In the genomic region with DNA sequence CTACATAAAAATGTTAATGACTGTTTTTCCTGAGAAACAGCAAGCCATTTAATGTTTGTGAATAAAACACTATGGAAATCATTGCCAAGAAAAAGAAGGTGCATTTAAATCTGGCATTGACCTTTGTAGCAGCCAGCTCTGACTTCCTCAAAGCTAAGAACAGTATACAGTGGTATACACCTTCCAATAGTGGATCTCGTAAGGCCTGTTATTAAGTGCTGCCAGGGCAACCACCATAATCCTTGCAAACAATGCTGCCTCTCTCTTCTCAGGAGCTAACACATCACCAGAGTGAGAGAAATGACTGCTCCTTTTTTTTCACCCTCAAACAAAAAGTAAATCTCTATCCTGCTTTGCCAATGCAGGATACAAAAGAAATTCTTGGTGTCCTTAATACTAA, we compare ENCODE assay signal across 25 mouse cellular contexts.
"Had no signal": no experiment of that assay in that cellular context is flagged by ENCODE, and none has a peak within 500 bp of the region (broad histone marks: within the 10 kb centered on the region; RNA-seq: fewer than 3 reads in every experiment).

No protein-coding gene starts in this region.

- H3K9me3 ChIP-seq: limb, embryonic 10.5 days; limb, embryonic 13.5 days; liver, embryonic 15.5 days; lung, embryonic 15.5 days; neural tube, embryonic 15.5 days had no signal

- H3K4me1 ChIP-seq: limb, embryonic 10.5 days; limb, embryonic 13.5 days; liver, embryonic 12.5 days; liver, embryonic 15.5 days; lung, embryonic 15.5 days; megakaryocyte, embryonic 14.5 days; neural tube, embryonic 12.5 days; neural tube, embryonic 15.5 days had no signal

- H3K4me2 ChIP-seq: limb, embryonic 13.5 days; liver, embryonic 12.5 days; liver, embryonic 15.5 days; lung, embryonic 15.5 days; midbrain, embryonic 11.5 days; neural tube, embryonic 12.5 days; neural tube, embryonic 15.5 days had no signal

- H3K36me3 ChIP-seq: limb, embryonic 10.5 days; limb, embryonic 13.5 days; liver, embryonic 12.5 days; liver, embryonic 15.5 days; lung, embryonic 15.5 days; neural tube, embryonic 12.5 days; neural tube, embryonic 15.5 days had no signal

- H3K27me3 ChIP-seq: limb, embryonic 13.5 days; liver, embryonic 12.5 days; liver, embryonic 15.5 days; lung, embryonic 15.5 days; neural tube, embryonic 12.5 days; neural tube, embryonic 15.5 days had no signal

- DNase-seq: kidney, adult 9 months; kidney, postnatal 14 days; kidney, postnatal 4 days; layer of hippocampus, adult 9-11 months; liver; lung, adult 18-20 months; lung, postnatal 10 days; lung, postnatal 36 days; midbrain, embryonic 14.5 days; right cerebral cortex, adult 18-20 months; right cerebral cortex, postnatal 14 days; right cerebral cortex, postnatal 4 days; thymus, adult 2 months; thymus, postnatal 14 days had no signal

- H3K9ac ChIP-seq: limb, embryonic 13.5 days; liver, embryonic 12.5 days; liver, embryonic 15.5 days; lung, embryonic 15.5 days; neural tube, embryonic 12.5 days; neural tube, embryonic 15.5 days had no signal

- H3K4me3 ChIP-seq: layer of hippocampus, adult 2 months; limb, embryonic 10.5 days; limb, embryonic 13.5 days; liver, embryonic 12.5 days; liver, embryonic 15.5 days; lung, embryonic 15.5 days; megakaryocyte, embryonic 14.5 days; neural tube, embryonic 12.5 days; neural tube, embryonic 15.5 days had no signal

- H3K27ac ChIP-seq: layer of hippocampus, adult 2 months; limb, embryonic 10.5 days; limb, embryonic 13.5 days; liver, embryonic 12.5 days; liver, embryonic 15.5 days; lung, embryonic 15.5 days; neural tube, embryonic 12.5 days; neural tube, embryonic 15.5 days; stomach, postnatal 0 days had no signal

- ATAC-seq: liver, embryonic 12.5 days had no signal
